Mouse (Mus musculus) right cerebral cortex, adult 2 months (tissue): ENCODE measurements around the gene Eipr1.

ENCODE experiments used
- DNase-seq, 2 experiments: peaks; one replicate each; pipeline ENCODE4 v3.0.0; 2021 to 2022; ENCODE audit warnings: low spot score in 2 of 2

The Eipr1 gene

GRCm38 (mm10) chr12:28817891-28818290 is 66.3 kb downstream of the Eipr1 start:
- no peak for DNase-seq

- DNase-seq = no peak
Measured at GRCm38 (mm10) chr12:28823518-28823917, 71.9 kb downstream of the Eipr1 start.

DNA sequence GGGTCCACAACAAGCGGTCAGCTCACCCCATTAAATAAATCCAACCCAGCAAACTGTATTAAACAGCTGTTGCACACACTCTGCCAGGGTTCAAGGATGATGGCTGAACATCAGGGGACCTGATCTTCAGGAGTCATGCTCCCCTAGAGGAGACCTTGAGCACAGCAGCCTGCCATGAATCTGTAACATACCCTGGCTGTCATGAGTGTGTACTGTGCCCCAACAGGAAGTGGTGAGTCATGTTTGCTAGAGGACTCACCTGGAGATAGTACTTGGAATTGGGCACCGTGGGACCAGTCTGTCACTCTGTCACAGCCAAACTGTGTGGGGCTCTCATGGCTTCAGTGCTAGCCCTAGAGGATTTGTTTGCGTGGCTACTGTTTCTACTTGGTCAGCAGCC is 77.9 kb downstream of the Eipr1 start:
- no peak for DNase-seq

DNA sequence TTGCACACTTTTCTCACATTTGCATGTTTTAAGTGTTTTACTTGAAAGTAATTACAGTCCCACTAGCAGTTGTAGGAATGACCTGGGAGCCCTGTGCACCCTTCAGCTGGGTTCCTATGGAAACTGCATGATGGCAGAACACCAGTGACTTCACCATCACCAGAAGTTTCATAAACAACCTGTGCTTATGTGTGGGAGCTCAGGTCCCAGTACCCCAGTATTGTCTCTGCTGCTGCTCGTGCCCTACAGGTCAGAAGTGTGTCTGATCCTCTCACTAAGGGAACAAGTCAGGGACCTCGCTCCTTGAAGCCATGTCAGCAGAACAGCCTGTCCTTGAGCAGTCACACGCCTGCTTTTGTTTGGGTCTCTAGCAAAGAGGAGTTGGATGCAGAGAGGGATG is 78.9 kb downstream of the Eipr1 start:
- DNase-seq = no peak

- DNase-seq = peak; percentile 72 to 81
Measured at GRCm38 (mm10) chr12:28831066-28831733, 79.6 kb downstream of the Eipr1 start.

- DNase-seq = no peak
Measured at GRCm38 (mm10) chr12:28834266-28834665, 82.7 kb downstream of the Eipr1 start.

- no peak for DNase-seq
Measured at GRCm38 (mm10) chr12:28835683-28836082, 84.1 kb downstream of the Eipr1 start.

- DNase-seq = peak; percentile 32 to 53
Measured at GRCm38 (mm10) chr12:28838268-28838667, 86.7 kb downstream of the Eipr1 start.

- no peak for DNase-seq
Measured at GRCm38 (mm10) chr12:28838971-28839370, 87.4 kb downstream of the Eipr1 start.

- DNase-seq = no peak
Measured at GRCm38 (mm10) chr12:28841179-28841698, 89.6 kb downstream of the Eipr1 start.

DNA sequence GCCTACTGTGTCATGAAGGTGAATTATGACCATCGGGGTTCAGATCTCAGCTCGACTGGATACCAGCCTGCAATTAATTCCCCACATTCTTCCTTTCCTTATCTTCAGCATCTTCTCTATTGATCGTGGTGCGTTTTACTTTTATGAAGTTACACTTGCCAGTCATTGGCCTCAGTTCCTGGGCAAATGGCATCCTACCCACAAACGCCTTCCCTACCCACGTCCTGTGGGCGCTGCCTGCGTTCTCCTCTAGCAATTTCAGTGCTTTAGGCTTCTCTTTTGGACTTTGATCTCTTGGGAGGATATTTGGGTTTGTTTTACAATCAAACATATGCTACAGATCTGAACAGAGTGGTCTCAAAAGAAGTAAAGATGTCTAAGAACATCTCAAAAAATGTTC is 94.2 kb downstream of the Eipr1 start:
- no peak for DNase-seq

- DNase-seq = no peak
Measured at GRCm38 (mm10) chr12:28847401-28847800, 95.8 kb downstream of the Eipr1 start.

GRCm38 (mm10) chr12:28848726-28849612 is 97.4 kb downstream of the Eipr1 start:
- no peak for DNase-seq

GRCm38 (mm10) chr12:28859495-28860263 is 108.1 kb downstream of the Eipr1 start:
- peak; percentile 26 to 51 for DNase-seq

DNA sequence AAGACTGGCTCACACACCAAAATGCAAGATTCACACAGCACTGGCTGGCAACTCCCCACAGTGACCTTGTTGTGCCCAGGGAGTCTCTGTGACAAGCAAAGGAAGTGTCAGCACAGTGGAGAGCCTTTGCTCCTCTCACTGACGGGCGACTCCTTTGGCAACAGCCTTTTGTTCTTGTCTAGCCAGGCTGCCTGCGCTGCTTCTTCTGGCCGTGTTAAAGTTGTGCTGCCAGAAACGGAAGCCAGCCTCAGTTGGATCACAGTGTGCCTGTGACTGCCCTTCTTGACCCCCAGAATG is 108.6 kb downstream of the Eipr1 start:
- no peak for DNase-seq

DNA sequence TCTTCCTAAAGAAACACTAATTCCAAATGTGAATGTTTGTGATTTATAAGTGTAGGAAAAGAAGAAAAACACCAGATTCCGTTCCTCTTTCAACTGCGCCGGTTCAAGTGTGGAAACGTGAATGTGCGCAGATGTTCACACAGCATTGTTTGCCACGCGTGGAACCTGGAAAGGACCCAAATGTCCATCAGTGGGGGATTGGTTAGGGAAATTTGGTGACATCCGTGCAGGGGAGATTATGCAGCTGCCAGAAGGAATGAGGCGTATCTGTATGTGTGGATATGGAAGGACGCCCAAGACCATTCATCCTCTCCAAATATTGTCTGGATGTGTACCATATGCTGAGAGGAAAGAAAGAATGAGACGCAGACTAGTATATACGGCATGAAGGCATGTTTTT is 111.7 kb downstream of the Eipr1 start:
- DNase-seq = peak; percentile 45 to 48

- no peak for DNase-seq
Measured at GRCm38 (mm10) chr12:28866121-28866520, 114.5 kb downstream of the Eipr1 start.

DNA sequence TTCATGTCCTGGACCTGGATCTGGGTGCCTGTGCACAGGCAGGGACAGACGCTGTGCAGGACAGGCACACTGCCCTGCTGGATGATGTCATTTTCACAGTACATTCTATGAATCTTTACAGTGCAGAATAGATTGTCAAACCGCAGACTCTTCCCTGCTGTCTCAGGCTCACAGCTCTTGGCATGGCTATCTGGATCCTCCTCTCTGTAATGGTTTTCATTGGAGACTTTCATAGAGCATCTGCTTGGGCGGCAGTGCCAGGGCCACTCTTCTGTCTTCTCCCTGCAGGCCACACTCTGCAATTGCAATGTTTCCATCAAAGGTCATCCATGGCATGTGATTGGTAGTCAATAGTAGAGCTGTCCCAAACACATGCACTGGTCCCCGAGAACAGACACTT is 117.2 kb downstream of the Eipr1 start:
- peak in 1 of 2 experiments; percentile 31 for DNase-seq

GRCm38 (mm10) chr12:28872271-28872670 is 120.7 kb downstream of the Eipr1 start:
- DNase-seq = peak; percentile 82 to 89

DNA sequence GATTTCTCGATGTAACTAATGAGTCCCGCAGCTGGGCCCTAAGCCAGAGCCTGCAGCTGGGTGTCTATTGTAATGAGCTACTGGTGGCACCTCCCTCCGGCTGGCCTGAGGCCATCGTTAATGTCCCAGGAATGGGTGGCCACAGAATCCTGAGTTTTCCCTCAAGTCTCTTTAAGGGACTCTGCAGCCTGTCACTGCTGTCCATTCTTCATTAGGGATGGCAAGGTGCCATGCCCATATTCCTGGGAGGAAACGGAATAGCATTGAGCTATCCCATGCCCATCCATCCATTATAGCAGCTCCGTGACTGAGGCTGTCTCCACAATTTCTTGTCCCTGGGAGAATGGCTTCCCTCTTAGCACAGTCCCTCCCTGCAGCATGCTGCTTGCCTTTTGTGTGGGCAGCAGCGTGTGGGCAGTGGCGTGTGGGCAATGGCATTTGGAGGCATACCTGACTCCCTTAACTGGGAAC is 123.2 kb downstream of the Eipr1 start:
- peak; percentile 71 to 76 for DNase-seq

GRCm38 (mm10) chr12:28875471-28875870 is 123.9 kb downstream of the Eipr1 start:
- no peak for DNase-seq

GRCm38 (mm10) chr12:28880471-28880870 is 128.9 kb downstream of the Eipr1 start:
- no peak for DNase-seq
